Mouse (Mus musculus) erythroid progenitor cell, adult 5-6 weeks (primary cell): Measurements from ENCODE around the gene Ins2. TPM values are rescaled to one million over a fixed set of nuclear protein-coding genes. Genes with fewer than 3 reads are reported as not detected.

Experiments used
- ATAC-seq: replicated peaks from 2 replicates; pipeline ENCODE4 v1.8.0; 2016; ENCODE audit warnings: moderate number of reproducible peaks, mild to moderate bottlenecking, moderate TSS enrichment, inconsistent platforms; ENCODE audit not compliant: poor library complexity, low FRiP score, severe bottlenecking
- total RNA-seq, 2 experiments: library from RNA; stranded (forward) in 1 of 2; stranded (reverse) in 1 of 2; fragments of 150-400 nt in 1 of 2; fragments of 186-747, 209-891 nt in 1 of 2; gene quantifications; 2 replicates each; pipeline versions ENCODE4 v1.2.3 to v1.2.4; 2015 to 2017; ENCODE audit warnings: low replicate concordance in 2 of 2

Gene Ins2
- total RNA-seq, 2 experiments from 2014 or later: not detected

GRCm38 (mm10) chr7:142665364-142665763 lies 77.8 kb downstream of the Ins2 start:
- no peak for ATAC-seq

- ATAC-seq: no peak
Observed at GRCm38 (mm10) chr7:142664465-142665029, 78.6 kb downstream of the Ins2 start.

- no peak for ATAC-seq
Observed at GRCm38 (mm10) chr7:142663931-142664421, 79.2 kb downstream of the Ins2 start.

GRCm38 (mm10) chr7:142663151-142663550 lies 80.0 kb downstream of the Ins2 start:
- no peak for ATAC-seq

- no peak for ATAC-seq
Observed at GRCm38 (mm10) chr7:142661811-142662210, 81.4 kb downstream of the Ins2 start.

GRCm38 (mm10) chr7:142661046-142661445 lies 82.1 kb downstream of the Ins2 start:
- ATAC-seq: no peak

GRCm38 (mm10) chr7:142660651-142660945 lies 82.6 kb downstream of the Ins2 start:
- no peak for ATAC-seq

- ATAC-seq: no peak
Observed at GRCm38 (mm10) chr7:142659767-142660650, 83.2 kb downstream of the Ins2 start.

- ATAC-seq: no peak
Observed at GRCm38 (mm10) chr7:142659181-142659681, 84.0 kb downstream of the Ins2 start.

GRCm38 (mm10) chr7:142658681-142659180 lies 84.5 kb downstream of the Ins2 start:
- ATAC-seq: no peak

GRCm38 (mm10) chr7:142657821-142658614 lies 85.2 kb downstream of the Ins2 start:
- no peak for ATAC-seq

GRCm38 (mm10) chr7:142657341-142657791 lies 85.8 kb downstream of the Ins2 start:
- ATAC-seq: no peak

- no peak for ATAC-seq
Observed at GRCm38 (mm10) chr7:142656055-142656454, 87.1 kb downstream of the Ins2 start.

GRCm38 (mm10) chr7:142655633-142656032 lies 87.5 kb downstream of the Ins2 start:
- no peak for ATAC-seq

GRCm38 (mm10) chr7:142653726-142654125 lies 89.5 kb downstream of the Ins2 start:
- ATAC-seq: no peak

GRCm38 (mm10) chr7:142646676-142647075 lies 96.5 kb downstream of the Ins2 start:
- ATAC-seq: no peak

GRCm38 (mm10) chr7:142645045-142645444 lies 98.1 kb downstream of the Ins2 start:
- no peak for ATAC-seq

- ATAC-seq: no peak
Observed at GRCm38 (mm10) chr7:142636178-142636577, 107.0 kb downstream of the Ins2 start.

GRCm38 (mm10) chr7:142630691-142631090 lies 112.5 kb downstream of the Ins2 start:
- ATAC-seq: no peak

GRCm38 (mm10) chr7:142629806-142630205 lies 113.4 kb downstream of the Ins2 start:
- ATAC-seq: no peak
